Mouse (Mus musculus) spleen, adult 2 months (tissue): ENCODE measurements around the gene Mrvi1.

Experiments
- CTCF ChIP-seq: fragments of 200-500 bp; IDR thresholded peaks from 2 replicates; pipeline ENCODE4 v1.5.1; 2011; ENCODE audit warnings: mild to moderate bottlenecking, inconsistent platforms; ENCODE audit not compliant: insufficient read depth, insufficient read length, insufficient replicate concordance; ENCODE audit errors: extremely low read depth
- POLR2A ChIP-seq: fragments of 200-500 bp; IDR thresholded peaks from 2 replicates; pipeline ENCODE4 v1.6.1; 2011; ENCODE audit warnings: low read depth, low read length, inconsistent platforms

DNA sequence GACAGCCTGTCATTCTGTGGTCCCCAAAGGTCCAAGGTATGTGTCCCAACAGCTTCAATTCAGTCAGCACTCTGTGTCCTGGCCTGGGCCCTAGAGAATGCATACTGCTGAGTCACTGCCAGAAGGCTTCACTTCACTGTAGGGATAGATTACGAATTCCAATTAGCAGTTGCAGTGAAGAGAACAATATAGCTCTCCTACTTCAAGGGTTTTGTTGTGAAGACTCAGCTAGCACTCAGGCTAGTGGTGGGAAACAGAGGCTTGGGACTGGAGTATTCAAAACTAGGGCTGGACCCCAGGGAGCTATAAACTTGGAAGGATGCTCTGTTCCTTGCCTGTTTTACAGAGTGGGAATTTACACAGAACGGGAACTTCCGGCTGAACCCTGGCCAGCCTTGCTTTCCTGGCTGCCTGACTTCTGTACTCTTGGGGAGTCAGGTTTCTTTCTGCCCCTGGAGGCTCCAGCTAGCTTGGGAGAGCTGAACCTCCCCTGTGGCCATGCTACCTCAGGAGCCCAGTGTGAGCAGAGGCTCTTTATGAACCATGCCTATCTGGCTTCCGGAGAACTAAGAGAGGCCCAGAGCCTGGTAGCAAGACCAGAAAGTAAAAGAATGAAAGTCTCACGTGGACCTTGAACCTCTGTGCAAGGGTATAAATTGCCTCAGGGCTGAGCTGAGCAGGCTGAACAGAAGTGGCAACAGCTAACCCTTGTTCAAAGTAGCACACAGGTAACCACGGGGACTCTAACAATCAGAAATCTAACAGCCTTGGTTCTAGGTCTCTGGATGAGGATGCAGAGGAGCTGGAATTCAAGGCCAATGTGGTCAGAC, 40.3 kb downstream of the Mrvi1 start:
- TF ChIP-seq POLR2A, result no peak
- TF ChIP-seq CTCF, result no peak
